Mouse (Mus musculus) thymus, adult 18-20 months (tissue): ENCODE measurements around the gene Insyn1.

Experiments
- DNase-seq, 2 experiments: peaks; one replicate each; pipeline ENCODE4 v3.0.0; 2022; ENCODE audit warnings: mixed read lengths in 2 of 2

Gene Insyn1

DNA sequence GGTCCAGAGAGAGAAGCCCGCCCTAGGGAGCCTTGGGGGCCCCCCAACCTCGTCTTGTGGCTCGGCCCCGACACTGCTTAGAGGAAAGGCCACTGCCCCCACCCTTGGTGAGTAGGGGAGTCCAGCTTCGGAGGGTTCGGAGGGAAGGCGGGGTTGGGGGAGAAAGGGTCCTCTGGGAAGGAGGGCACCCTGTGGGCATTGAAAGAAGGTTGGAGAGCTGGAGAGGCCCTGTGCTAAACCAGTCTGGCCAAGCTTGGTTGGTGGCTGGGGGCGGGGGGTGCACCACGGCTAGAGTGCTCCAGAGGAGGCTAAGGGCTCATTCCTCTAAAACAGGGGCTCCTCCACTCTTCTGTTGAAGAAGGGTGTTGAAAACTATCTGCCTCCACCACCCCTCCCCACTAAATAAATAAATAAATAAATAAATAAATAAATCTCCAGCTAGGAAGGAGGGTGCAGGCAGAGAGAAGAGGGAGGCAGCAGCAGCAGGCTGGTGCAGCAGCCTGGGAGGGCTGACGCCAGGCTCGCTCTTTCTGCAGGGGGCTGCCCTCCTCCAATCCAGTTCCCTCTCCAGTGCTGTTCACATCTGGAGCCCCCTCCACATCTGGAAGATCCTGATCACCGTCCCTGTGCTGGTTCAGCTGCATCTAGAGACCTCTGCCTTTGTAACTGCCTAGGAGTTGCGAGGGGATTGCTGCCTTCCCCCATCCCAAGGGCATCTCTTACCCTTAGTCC, 896 bp downstream of the Insyn1 start:
- no peak for DNase-seq

DNA sequence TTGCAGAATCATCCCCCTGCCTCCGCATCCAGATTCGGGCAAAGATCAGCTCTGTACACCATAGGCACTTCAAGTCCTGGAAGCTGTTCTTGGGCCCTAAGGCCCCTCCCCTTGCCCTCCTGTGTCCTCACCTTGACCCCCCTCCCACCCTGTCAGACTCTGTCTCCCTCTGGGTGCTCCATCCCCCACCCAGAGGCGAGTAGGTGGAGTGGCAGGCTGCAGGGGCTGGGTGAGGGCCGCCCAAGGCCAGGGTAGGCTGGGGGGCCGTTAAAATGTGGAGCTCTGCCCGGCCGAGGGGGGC, 1.4 kb downstream of the Insyn1 start:
- DNase-seq = no peak

DNA sequence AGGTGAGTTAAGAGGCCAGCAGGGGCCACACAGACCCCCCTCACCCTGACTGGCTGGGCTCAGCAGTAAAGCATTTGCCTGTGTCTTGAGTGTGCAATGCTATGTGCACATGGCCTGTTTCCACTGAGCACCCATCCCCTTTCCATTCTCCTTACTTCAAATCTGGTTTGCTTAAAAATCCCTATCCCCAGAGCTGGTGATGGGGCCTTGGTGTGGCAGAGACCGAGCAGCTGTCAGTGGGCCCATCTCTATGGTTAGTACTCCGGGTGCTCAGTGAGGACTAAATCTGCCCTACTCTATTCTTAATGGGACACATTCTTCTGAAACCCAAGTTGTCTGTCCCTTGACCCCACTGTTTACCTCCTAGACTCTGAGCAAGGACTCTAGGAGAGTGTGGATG, 2.0 kb downstream of the Insyn1 start:
- DNase-seq = no peak

DNA sequence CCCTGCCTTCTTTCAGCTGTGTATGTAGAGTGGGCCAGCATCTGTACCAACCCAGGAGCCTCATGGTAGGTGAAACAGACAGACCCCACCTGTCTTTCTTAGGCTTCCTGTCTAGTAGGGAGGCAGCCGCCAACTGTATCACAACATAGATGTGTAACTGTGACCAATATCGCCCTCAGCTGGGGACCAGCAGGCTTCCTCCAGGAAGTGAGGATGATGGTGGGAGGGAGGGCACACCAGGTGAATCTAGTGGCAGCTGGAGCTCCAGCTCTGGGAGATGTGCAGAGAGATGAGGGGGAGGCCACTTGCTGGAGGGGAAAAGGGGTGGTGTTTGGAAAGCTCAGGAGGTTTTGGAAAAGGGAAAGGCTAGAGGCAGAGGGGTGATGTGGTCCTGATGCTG, 6.6 kb downstream of the Insyn1 start:
- DNase-seq = no peak

DNA sequence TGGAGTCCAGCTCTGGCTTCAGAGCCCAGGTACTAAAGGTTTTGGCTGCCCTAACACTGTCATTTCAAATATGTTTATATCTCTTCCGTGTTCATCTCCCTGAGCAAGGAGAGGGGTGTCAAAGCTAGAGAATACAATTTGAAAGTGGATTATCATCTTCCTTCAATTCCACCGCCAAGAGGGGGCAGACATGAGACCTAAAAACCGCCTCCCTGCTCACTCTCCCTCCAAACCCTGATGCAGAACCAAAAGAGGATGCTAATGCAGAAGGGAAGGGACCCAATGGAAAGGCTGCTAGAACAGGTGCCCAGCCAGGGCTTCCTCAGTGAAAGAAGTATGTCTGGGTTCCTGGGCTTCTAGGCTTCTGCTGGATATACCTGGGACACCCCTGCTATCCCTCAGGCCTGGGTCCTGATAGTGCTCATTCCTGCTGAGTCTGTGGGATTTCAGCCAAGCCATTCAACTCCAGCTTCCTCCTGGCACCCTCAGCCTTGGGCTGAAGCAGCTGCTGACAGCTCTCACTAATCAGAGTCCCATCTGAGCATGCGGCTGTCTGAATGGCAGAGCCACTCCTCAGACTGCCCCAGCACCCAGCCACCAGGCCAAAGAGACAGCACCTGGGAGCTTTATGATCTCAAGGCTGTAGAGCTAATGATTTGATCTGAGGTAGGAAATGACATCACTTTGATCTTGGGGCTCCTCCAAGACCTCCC, 8.2 kb downstream of the Insyn1 start:
- no peak for DNase-seq

DNA sequence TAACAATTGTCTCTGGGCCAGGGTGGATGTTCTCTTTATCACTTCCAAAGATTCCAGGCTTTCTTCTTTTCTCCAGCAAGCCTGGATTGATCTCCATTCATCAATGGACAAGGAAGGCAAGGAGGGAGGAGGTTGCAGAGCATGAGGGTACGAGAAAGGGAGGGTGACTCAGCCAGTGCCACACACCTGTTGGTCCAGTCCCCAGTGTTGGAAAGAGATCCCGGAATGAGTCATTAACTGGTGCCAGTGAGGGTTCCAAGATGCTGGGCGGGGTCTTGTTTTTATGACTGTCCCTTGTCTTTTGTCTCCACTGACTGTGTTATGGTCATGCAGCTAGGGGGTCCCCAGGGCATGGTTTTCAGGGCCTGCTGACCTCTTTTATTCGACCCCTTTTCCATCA, 9.5 kb downstream of the Insyn1 start:
- no peak for DNase-seq

DNA sequence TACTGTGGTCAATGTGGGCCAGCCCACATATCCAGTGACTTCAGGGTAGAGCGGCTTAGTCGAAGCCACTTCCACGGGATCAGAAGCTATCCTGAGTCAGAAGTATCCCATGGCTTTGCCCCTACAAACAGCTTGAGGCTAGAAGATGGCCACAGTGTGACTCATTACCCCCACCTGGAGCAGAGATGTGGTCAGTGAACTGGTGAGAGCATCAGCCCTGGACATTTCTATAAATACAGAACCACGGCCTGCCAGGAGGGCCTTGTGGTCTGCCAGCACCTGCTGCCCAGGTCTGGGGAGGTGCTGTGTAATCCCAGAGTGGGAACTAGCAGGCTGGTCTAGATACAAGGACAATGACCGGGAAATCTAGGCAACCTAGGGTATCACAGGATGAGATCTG, 12.5 kb downstream of the Insyn1 start:
- no peak for DNase-seq

DNA sequence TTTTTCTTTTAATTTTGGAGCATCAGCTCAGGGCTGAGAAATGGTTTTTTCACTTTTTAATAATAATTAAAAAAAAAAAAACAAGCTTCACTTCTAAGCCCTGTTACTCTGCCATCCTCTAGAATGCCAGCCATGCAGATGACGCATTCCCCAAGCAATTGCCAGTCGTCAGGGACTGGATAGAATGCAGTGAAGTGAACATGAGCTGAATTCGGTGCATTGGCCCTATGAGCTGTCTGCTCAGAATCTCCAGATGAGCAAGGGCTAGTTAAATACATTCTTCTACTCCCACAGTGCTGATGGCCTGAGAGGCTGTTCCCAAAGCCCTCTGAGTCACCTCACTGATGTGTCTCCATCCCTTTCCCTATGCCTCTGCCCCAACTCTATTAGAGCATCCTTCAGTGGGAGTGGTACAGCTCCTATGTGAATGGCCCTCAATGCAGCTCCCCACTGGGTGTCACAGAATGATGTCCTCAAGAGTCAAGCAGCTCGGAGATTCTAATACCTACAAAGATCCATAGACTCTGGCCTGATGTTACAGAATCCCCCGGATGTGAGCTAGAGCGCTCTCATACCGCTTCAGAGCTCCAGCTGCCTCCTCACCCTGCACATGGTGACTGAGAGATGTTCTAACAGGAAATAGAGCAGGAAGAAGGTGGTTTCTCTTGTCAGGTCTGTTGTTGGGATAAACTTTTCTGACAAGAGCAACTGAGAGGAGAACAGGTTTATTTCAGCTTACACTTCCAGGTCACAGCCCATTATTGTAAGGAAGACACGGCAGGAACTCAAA, 19.0 kb downstream of the Insyn1 start:
- peak; percentile 17 to 55 for DNase-seq

DNA sequence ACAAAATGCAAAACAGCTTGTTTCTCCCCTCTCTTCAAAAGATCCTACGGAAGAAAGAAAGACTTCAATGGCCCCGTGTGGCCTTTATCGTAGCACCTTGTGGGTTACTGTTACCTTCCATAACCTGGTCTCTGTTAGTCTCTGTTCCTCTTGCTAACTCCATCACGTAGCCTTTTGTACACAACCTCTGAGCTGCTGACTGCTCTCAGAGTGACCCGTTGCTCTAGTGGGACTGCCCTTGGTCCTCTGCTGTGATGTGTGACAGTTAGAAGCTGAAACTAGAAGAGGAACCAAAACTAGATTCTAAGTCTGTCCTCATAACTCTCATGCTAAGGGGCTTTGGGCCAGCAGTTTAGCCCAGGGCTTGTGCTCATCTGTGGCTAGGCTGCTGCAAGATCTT, 22.0 kb downstream of the Insyn1 start:
- no peak for DNase-seq

DNA sequence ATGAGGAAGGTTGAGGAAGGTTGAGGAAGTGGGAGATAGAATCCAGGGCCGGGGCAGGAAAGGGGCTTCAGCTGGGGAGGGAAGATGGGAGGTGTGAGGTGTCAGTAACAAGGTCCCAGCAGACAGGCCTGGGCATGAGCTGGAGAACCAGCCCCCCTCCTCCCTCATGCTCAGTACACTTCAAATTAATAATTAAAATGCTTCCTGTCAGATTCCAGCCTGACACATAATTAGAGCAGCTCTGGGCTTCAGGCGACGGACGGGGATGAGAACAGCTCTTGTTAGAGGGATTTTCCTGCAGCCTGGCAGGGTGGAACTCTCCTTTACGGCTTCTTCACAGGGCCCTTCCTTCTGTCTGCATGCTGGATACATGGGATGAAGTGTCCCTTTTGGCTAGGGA, 25.3 kb downstream of the Insyn1 start:
- no peak for DNase-seq

DNA sequence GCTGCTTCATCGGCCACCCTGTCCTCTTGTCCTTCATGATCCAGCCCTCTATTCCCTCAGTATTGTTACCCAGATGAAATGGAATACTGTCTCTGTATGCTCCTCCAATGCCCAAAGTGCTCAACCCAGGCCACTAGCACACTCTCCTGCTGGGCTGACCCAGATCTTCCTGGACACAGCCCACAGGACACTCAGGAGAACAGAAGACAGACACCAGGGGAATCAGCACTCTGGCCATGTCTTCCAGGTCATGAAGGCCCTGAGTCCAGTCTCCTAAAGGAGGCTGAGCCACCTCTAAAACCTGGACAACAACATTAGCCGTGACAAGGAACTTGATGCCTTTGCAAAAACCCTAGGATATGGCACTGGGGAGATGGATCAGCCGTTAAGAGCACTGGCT, 28.1 kb downstream of the Insyn1 start:
- no peak for DNase-seq

DNA sequence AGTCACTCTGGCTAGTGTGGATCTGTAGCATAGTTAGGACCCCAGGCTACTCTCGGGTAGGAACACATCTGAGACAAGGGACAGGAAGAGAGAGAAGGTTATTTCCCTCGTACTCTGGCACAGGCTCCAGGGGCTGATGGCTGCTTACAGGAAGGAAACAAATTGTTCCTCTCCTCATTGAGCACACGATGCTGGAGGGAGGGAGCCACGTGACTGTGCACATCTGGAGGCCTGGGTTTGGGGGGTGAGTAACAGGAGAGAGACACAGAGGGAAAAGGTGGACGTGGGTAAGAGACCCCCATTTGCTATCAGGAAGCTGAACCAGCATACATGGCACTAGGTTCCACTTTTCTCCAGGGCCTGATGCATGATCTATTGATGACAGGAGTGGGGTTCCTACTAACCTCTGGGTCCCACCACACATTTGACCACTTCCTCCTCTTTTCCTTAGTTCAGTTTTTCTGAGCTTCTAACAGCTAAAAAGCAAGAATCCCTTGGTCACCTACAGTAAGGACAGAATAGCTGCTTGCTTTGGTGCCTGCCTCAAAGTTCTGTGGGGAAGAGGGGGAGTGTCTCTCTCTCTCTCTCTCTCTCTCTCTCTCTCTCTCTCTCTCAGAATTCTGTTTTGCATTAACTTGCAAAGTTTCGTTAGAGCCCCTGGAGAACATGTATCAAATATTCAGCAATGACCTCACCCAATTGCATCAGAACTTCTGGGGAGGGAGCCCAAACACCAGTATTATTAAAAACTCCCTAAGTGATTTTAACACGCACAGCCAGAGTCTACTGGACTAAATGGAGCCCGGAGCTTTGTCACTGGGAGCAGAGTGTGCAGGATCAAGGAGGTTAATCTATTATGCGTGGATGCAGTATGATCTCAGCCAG, 29.7 kb downstream of the Insyn1 start:
- DNase-seq = peak in 1 of 2 experiments; percentile 28

DNA sequence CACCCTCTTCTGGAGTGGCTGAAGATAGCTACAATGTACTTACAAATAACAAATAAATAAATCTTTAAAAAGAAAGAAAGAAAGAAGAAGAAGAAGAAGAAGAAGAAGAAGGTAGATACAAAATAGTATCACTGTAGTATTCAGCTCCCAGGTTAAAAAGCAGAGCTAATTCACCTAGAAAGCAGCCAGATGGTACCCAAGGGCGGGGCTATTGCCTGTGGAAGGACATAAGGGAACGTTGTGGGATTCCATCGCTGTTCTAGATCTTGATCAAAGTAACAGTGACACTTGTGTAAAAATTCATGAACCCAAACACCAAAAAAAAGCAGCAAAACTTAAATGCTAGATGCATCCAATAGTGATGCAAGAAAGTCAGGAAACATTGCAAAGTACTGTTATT, 31.6 kb downstream of the Insyn1 start:
- no peak for DNase-seq

DNA sequence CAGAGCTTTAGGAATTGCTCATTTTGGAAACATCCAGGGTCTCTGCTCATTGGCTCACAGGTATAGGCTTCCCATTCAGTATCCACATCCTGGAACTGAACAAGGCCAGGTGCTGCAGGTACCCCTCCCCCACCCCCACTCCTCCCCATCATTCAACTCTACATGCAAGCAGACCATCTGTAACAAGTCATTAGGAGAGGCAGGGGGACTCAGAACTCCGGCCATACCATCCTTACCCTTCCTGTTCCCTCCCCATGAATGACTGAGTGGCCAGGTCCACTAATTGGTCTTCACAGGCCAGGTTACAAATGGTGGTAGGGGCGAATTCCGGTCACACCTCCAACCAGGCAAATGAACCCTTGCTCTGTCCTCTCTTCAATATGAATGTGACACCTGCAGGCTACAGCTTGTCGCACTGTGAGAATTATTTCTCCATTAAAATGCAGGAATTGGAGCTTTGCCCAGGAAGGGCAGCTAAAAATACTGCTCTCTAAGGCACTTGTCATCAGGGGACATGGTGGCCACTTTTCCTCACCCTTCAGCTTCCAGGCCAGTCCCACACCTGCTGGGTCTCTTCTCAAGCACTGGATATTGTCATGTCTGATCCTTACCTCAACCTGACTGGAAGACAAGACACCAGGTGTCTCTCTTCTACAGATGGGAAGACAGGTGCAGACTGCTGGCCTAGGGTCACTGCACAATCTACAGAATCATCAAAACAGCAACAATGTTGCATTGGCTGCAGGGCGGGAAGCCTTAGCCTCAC, 32.6 kb downstream of the Insyn1 start:
- no peak for DNase-seq

DNA sequence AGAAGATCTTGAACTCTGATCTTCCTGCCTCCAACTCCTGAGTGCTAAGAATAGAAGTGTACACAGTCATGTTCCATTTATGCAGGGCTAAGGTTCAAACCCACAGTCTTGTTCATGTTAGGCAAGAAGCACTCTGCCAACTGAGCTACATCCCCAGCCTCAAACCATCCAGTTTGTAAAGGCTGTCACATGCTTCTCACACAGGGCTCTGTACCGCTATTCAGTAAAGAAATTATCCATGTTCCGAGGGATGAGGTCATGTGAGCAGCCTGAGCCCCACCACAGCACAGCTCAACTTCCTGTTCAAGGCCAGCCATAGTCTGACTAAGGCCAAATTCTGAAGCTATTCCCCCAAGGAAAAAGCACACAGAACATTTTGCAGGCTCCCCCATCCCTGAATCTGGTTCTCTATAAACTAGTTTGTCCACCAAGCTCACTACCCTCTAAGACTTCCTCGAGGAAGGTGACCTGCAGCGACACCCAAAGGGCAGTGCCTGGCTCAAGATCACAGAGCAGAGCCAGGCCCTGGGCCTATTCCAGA, 33.5 kb downstream of the Insyn1 start:
- no peak for DNase-seq

DNA sequence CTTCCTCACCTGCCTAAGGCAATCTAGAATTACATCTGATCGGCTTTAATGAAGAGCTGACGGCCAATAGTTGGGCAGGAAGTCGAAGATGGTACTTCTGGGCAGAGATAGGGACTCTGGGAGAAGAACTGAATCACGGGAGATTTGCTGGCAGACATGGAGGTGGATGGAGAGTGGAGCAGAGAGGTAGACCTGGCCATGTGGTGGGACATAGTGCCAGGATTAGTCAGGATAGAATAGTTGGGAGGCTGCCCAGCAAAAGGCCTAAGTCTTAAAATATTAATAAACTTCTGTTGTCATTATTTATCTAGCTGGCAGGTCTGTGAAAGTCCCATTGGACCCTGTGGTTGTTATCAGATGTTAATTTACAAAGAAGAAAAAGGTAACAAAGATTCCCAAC, 36.7 kb downstream of the Insyn1 start:
- DNase-seq = no peak

DNA sequence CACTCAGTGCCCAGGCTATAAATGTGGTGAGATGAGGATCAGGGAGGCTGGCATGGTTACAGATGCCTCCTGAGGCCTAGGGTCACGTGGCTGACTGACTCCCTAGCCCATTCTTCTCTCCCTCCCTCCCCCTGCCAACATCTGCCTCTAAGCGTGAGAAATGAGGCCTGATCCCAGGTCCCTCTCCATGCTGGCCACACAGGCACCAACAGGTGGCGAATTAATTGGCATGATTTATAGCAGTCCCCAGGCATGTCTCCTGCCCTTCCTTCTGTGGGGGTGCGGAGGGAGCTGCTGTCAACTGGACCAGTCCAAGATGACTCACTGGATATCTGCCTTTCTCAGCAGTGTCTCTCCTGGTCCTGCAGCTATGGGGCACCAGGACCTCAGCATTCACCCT, 39.4 kb downstream of the Insyn1 start:
- no peak for DNase-seq

DNA sequence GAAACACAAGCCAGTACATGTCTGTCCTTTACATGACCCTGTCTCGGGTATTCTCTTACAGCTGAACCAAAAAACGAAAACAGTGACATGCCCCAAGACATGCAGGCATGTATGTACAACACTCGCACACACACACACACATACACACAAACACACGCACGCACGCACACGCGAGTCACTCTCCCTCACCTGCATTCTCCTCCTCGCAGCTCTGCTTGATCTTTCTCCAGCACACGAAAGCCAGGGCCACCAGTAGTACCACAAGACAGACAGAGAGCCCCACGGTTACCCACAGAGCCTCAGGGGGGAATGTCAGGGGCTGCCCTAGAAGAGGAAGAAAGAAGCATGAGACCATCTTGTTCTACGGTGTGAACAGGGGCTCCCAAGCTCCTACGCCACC, 42.0 kb downstream of the Insyn1 start:
- DNase-seq = no peak

DNA sequence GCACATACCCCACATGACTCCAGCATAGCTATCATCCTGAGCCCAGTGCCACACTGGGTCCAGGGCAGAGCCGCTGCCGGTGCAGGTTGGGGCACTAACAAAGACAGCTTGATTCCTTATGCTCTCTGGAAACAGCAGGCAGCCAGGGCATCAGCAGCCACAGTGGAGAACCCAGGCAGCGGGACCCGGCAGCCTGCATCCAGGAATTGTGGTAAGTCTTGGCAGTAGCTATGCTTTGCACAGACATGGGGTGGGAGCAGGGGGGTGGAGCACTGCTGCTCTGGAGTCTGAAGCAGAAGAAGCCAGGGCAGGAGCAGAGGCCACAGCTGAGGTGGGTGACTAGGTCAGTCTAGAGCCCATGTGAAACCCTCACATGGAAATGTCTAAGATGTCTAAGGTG, 43.8 kb downstream of the Insyn1 start:
- DNase-seq = no peak

DNA sequence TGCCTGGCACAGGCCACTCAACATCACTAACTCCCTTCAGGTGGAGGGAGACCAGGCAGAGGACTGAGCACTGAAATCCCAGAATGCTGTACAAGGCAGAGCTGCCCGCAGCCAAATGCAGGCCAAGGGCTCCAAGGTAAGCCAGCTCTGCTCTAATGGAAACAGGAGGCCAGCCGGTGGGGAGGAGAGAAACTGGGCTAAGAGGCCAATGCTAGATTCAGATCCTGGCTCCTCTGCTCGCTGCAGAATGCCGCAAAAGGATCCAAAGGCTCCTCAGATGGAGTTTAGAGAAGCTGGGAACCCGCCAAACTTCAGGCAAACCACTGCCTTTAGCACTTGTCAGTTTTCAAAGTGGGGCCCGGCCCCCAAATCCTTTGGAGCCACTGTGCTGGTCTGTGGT, 44.9 kb downstream of the Insyn1 start:
- no peak for DNase-seq

DNA sequence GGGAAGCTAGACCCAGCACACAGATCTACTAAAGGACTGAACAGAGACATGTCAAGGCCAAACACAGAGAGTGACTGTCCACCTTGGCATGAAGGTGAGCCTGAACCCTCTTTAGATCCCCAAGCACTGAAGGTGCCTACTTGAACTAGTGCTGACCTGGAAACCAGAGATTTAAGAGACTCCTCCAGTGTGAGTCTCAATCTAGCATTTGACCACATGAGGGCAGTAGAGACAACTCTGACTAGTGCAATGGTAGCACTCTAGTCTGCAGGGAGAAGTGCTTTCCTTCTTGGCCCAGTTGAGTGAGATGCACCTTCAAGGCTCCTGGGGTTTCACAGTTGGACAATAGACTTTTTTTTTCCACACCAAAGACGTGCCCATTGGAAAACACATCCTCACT, 46.4 kb downstream of the Insyn1 start:
- peak in 1 of 2 experiments; percentile 23 for DNase-seq
